Mouse (Mus musculus): ENCODE data around the gene Clic4. TPM values are rescaled to one million over a fixed set of nuclear protein-coding genes. Genes with fewer than 3 reads are reported as not detected.
A peak's percentile ranks its signal among the peaks of the same experiment; 100 is the strongest.
"Not testable (repeated sequence)": the region's sequence is repeated elsewhere in the genome, so short reads cannot be mapped to it uniquely, and the experiment has no call there.

Clic4 gene
- polyA plus RNA-seq, 1 experiment from 2014 or later, result 95.3 TPM

DNA sequence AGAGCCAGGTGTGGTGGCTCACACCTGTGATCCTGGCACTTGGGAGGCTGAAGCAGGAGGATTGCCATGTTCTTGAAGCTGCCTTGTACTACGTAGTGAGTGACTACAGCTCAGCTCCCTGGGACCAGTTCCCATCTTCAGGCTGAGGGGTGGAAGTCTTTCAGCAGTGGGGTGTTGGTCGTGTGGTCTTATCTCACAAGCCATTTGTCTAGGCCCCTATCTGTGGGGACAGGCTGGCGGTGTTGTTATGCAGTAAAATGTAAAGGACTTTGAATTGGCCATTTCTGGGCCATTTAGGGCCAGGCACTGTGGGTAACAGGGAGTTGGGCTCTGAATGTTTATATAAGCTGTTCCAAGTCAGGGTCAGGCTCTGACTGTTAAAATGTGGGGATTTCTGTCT is 15.4 kb upstream of the Clic4 start:
- Histone ChIP-seq H3K4me1 (ENCODE audit: control insufficient read depth, insufficient read depth, low read length) (peaks cover 23% of the 10 kb centered on the region; the same call in 1 of the 2 replicates), H3K9ac (replicated peaks; ENCODE audit: low read depth, low read length) (no peak overlapping the region), H3K4me2 (replicated peaks; ENCODE audit: low read depth, low read length) (no peak overlapping the region), H3K4me3 (ENCODE audit: low read depth, low read length) (no peak overlapping the region), H3K27ac (ENCODE audit: low read length) (no peak overlapping the region), H3K36me3 (ENCODE audit: control insufficient read depth, insufficient read depth, low read length) (no peaks in the 10 kb centered on the region), H3K9me3 (ENCODE audit: control insufficient read depth, low read depth, low read length) (no peaks in the 10 kb centered on the region), H3K27me3 (ENCODE audit: control insufficient read depth, insufficient read depth, low read length) (no peaks in the 10 kb centered on the region)
- WGBS, result 45% methylated on average over 3 of the region's 3 CpGs
- no peak for ATAC-seq (ENCODE audit: insufficient number of reproducible peaks, insufficient read depth, low FRiP score, low read depth)

DNA sequence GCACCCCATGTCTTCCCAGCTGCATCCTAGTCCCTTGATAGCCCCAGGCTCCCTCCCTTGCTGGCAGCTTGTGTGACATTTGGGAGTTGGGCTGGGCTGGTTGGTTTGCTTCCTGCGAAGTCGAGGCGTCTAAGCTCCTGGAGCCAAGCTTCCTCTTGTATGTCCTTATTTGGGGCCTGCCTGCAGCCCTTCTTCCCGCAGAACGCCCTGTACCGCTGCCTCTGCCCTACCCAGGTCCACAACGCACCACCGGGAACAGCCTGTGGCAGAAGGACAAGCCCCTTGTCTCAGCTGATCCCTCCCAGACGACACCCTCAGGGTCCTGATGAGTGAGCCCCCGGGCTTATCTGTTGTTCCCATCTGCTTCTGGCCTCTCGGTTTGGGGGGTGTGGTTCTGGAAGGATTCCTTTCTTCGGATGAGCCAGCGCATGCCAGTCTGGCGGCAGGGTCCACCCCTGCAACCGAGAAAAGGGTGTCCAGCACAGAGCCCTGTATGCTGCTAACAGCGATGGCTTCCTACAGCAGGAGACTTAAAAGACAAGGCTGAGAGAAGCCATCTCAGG is 14.3 kb upstream of the Clic4 start:
- Histone ChIP-seq H3K4me2 (replicated peaks; ENCODE audit: low read depth, low read length) (peak overlapping the region; percentile 17; the same call in 1 of the 2 replicates), H3K9me3 (ENCODE audit: control insufficient read depth, low read depth, low read length) (no peaks in the 10 kb centered on the region), H3K36me3 (ENCODE audit: control insufficient read depth, insufficient read depth, low read length) (no peaks in the 10 kb centered on the region), H3K4me3 (ENCODE audit: low read depth, low read length) (no peak overlapping the region), H3K27me3 (ENCODE audit: control insufficient read depth, insufficient read depth, low read length) (no peaks in the 10 kb centered on the region), H3K9ac (replicated peaks; ENCODE audit: low read depth, low read length) (no peak overlapping the region; the same call in 1 of the 2 replicates), H3K4me1 (ENCODE audit: control insufficient read depth, insufficient read depth, low read length) (peaks cover 14% of the 10 kb centered on the region; the same call in 1 of the 2 replicates), H3K27ac (ENCODE audit: low read length) (peak overlapping the region; percentile 69)
- ATAC-seq (ENCODE audit: insufficient number of reproducible peaks, insufficient read depth, low FRiP score, low read depth), result peak; percentile 77; the same call in 1 of the 2 replicates
- WGBS, result 7% methylated on average over 16 of the region's 16 CpGs

DNA sequence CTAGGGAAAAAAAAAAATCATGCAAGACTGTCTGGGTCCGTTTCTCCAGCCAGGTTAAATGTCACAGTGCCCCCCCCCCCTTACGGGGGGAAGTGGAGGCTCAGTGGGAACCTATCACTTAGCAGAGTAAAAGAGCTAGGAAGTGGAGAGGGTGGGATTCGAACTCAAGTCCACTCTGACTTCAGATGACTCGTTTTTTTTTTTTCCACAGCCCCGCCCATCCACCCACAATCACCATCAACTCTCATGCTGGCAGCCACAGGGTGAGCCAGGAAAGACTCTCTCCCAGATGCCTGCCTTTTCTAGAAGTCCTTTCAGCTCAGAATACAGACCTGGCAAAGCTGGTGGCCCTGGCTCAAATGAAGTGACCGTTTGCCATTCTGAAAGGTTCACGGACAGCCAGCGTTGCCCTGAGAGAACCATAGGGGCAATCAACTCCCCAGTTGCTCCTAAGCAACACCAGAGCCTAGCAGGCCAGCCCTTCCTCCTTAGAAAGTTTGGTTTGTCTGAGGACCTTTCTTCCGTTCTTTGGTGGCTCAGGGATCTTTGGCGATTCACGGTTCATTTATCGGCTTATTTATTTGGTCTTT is 13.5 kb upstream of the Clic4 start:
- Histone ChIP-seq H3K4me1 (ENCODE audit: control insufficient read depth, insufficient read depth, low read length) (0 out of 2 replicates have a peak, but pooled peaks cover 12% of the 10 kb centered on the region), H3K4me3 (ENCODE audit: low read depth, low read length) (no peak overlapping the region), H3K27me3 (ENCODE audit: control insufficient read depth, insufficient read depth, low read length) (no peaks in the 10 kb centered on the region), H3K4me2 (replicated peaks; ENCODE audit: low read depth, low read length) (no peak overlapping the region), H3K36me3 (ENCODE audit: control insufficient read depth, insufficient read depth, low read length) (no peaks in the 10 kb centered on the region), H3K27ac (ENCODE audit: low read length) (peak overlapping the region; percentile 69; the same call in 1 of the 2 replicates), H3K9me3 (ENCODE audit: control insufficient read depth, low read depth, low read length) (no peaks in the 10 kb centered on the region), H3K9ac (replicated peaks; ENCODE audit: low read depth, low read length) (no peak overlapping the region)
- no peak for ATAC-seq (ENCODE audit: insufficient number of reproducible peaks, insufficient read depth, low FRiP score, low read depth)
- 67% methylated on average over 12 of the region's 12 CpGs for WGBS

DNA sequence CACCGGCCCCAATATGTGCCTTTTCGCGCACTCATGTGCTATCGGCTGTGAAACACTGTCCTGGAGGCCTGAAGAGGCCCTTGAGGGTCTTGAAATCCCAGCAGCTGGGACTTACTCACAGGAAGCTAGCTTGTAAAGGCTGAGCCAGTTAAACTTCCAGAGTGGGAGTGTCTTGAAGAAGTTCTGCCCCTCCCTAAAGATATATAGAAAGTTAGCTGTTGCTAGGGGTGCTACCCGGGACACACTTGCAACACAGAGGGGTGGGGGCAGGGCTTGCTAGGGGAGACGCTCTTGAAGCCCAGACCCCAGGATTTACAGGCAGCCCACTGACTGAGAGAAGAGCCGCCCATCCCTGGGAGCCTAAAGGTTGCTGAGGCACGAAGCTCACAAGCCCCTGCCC is 12.8 kb upstream of the Clic4 start:
- 51% methylated on average over 8 of the region's 8 CpGs for WGBS
- Histone ChIP-seq H3K27me3 (ENCODE audit: control insufficient read depth, insufficient read depth, low read length) (no peaks in the 10 kb centered on the region), H3K27ac (ENCODE audit: low read length) (no peak overlapping the region), H3K9me3 (ENCODE audit: control insufficient read depth, low read depth, low read length) (no peaks in the 10 kb centered on the region), H3K36me3 (ENCODE audit: control insufficient read depth, insufficient read depth, low read length) (no peaks in the 10 kb centered on the region), H3K4me1 (ENCODE audit: control insufficient read depth, insufficient read depth, low read length) (0 out of 2 replicates have a peak, but pooled peaks cover 12% of the 10 kb centered on the region), H3K4me2 (replicated peaks; ENCODE audit: low read depth, low read length) (no peak overlapping the region), H3K4me3 (ENCODE audit: low read depth, low read length) (no peak overlapping the region), H3K9ac (replicated peaks; ENCODE audit: low read depth, low read length) (no peak overlapping the region)
- no peak; the same call in 1 of the 2 replicates for ATAC-seq (ENCODE audit: insufficient number of reproducible peaks, insufficient read depth, low FRiP score, low read depth)

DNA sequence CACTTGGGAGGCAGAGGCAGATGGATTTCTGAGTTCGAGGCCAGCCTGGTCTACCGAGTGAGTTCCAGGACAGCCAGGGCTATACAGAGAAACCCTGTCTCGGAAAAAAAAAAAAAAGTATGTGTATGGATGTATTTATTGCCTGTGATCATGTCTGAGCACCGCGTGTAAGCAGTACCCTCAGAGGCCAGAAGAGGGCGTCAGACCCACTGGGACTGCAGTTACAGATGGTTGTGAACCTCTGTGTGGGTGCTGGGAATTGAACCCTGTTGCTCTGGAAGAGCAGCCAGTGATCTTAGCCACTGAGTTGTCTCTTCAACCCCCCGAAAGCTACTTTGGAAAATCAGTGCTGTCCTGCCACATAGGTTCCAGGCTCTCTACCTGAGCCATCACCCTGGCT is 11.3 kb upstream of the Clic4 start:
- H3K9me3 ChIP-seq (ENCODE audit: control insufficient read depth, low read depth, low read length), result no peaks in the 10 kb centered on the region
- no peak overlapping the region for H3K9ac ChIP-seq (replicated peaks; ENCODE audit: low read depth, low read length)
- no peaks in the 10 kb centered on the region for H3K27me3 ChIP-seq (ENCODE audit: control insufficient read depth, insufficient read depth, low read length)
- H3K4me2 ChIP-seq (replicated peaks; ENCODE audit: low read depth, low read length), result no peak overlapping the region
- no peaks in the 10 kb centered on the region for H3K36me3 ChIP-seq (ENCODE audit: control insufficient read depth, insufficient read depth, low read length)
- ATAC-seq (ENCODE audit: insufficient number of reproducible peaks, insufficient read depth, low FRiP score, low read depth), result no peak
- no peak overlapping the region for H3K27ac ChIP-seq (ENCODE audit: low read length)
- 0 out of 2 replicates have a peak, but pooled peaks cover 12% of the 10 kb centered on the region for H3K4me1 ChIP-seq (ENCODE audit: control insufficient read depth, insufficient read depth, low read length)
- no peak overlapping the region for H3K4me3 ChIP-seq (ENCODE audit: low read depth, low read length)
- 83% methylated on average over 7 of the region's 7 CpGs for WGBS

DNA sequence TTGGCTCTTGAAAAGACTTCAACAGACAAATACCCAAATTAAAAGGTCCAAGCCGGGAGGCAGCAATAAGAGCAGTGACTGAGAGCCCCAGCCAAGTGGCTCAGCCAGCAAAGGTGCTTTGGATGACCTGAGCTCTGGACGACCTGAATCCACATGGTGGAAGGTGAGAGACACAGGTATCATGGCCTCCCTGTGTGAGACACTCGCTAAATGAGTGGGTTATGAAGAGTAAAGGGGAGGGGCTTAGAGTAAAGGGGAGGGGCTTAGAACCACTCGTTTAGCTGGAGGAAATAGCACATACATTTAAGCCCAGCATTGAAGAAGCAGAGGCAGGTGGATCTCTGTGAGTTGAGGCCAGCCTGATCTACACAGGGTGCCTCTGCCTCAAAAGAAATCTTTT is 10.8 kb upstream of the Clic4 start:
- Histone ChIP-seq H3K4me3 (ENCODE audit: low read depth, low read length) (no peak overlapping the region), H3K27me3 (ENCODE audit: control insufficient read depth, insufficient read depth, low read length) (no peaks in the 10 kb centered on the region), H3K27ac (ENCODE audit: low read length) (no peak overlapping the region), H3K9ac (replicated peaks; ENCODE audit: low read depth, low read length) (no peak overlapping the region), H3K36me3 (ENCODE audit: control insufficient read depth, insufficient read depth, low read length) (no peaks in the 10 kb centered on the region), H3K9me3 (ENCODE audit: control insufficient read depth, low read depth, low read length) (no peaks in the 10 kb centered on the region), H3K4me1 (ENCODE audit: control insufficient read depth, insufficient read depth, low read length) (0 out of 2 replicates have a peak, but pooled peaks cover 12% of the 10 kb centered on the region), H3K4me2 (replicated peaks; ENCODE audit: low read depth, low read length) (no peak overlapping the region)
- no peak for ATAC-seq (ENCODE audit: insufficient number of reproducible peaks, insufficient read depth, low FRiP score, low read depth)
- 68% methylated on average over 4 of the region's 4 CpGs for WGBS

DNA sequence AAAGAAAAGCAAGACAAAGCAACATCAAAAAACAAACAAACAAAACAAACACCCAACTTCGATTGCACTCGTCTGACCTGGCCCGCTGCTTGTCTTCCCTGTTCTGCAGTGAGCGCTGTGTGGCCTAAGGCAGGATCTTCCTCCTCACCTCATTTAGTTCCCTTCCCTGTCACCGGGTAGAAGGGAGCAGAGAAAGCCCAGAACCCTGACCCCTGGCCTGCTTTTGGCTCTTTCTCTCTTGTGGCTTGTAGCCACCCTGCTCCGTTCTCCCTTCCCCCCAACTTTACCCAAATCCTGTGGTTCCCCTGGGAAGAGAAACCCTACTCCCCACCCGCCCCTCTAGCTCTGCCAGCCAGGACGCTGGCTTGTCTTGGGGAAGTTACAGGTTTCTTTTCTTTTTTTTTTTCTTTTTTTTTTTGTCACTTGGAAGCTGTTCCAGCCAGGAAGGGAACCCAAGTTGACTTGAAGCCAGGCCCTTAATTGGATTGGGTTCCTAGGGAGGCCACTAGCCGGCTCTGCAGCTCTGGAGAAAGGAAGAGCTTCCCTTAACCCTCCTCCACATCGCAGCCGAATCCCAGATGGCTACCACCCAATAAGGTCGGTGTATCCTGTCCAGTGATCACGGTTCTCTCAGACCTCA is 10.2 kb upstream of the Clic4 start:
- ATAC-seq (ENCODE audit: insufficient number of reproducible peaks, insufficient read depth, low FRiP score, low read depth), result no peak
- Histone ChIP-seq H3K9ac (replicated peaks; ENCODE audit: low read depth, low read length) (no peak overlapping the region), H3K9me3 (ENCODE audit: control insufficient read depth, low read depth, low read length) (no peaks in the 10 kb centered on the region), H3K4me2 (replicated peaks; ENCODE audit: low read depth, low read length) (no peak overlapping the region), H3K4me1 (ENCODE audit: control insufficient read depth, insufficient read depth, low read length) (0 out of 2 replicates have a peak, but pooled peaks cover 12% of the 10 kb centered on the region), H3K27ac (ENCODE audit: low read length) (no peak overlapping the region), H3K4me3 (ENCODE audit: low read depth, low read length) (no peak overlapping the region), H3K27me3 (ENCODE audit: control insufficient read depth, insufficient read depth, low read length) (no peaks in the 10 kb centered on the region), H3K36me3 (ENCODE audit: control insufficient read depth, insufficient read depth, low read length) (no peaks in the 10 kb centered on the region)
- 48% methylated on average over 13 of the region's 13 CpGs for WGBS

DNA sequence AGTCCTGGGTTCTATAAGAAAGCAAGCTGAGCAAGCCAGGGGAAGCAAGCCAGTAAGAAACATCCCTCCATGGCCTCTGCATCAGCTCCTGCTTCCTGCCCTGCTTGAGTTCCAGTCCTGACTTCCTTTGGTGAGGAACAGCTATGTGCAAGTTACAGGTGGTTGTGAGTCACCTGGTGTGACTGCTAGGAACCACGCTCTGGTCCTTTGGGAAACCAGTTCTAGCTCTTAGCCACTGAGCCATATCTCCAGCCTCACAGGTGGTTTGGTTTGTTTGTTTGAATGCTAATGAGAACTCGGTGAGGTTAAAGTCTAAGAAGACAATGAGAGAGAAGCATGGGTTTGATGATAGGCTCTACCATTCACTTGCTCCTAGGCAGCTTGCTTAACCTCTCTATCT is 7.4 kb upstream of the Clic4 start:
- H3K4me2 ChIP-seq (replicated peaks; ENCODE audit: low read depth, low read length); ATAC-seq (ENCODE audit: insufficient number of reproducible peaks, insufficient read depth, low FRiP score, low read depth); H3K4me1 ChIP-seq (ENCODE audit: control insufficient read depth, insufficient read depth, low read length); H3K27me3 ChIP-seq (ENCODE audit: control insufficient read depth, insufficient read depth, low read length); H3K36me3 ChIP-seq (ENCODE audit: control insufficient read depth, insufficient read depth, low read length); H3K4me3 ChIP-seq (ENCODE audit: low read depth, low read length); H3K9ac ChIP-seq (replicated peaks; ENCODE audit: low read depth, low read length); H3K27ac ChIP-seq (ENCODE audit: low read length); H3K9me3 ChIP-seq (ENCODE audit: control insufficient read depth, low read depth, low read length): not testable (repeated sequence)
- 70% methylated on average over 2 of the region's 2 CpGs for WGBS

Data from stomach, embryonic 14.5 days (tissue).